Mouse (Mus musculus) stomach, embryonic 16.5 days (tissue): ENCODE measurements at regions not wholly inside any gene's neighbourhood (a gene's known extent, or its start where the extent isn't known, plus 50 kb on each side); places are given as distances from the start of the nearest gene placed in this dataset.

Source experiments
- ATAC-seq: fragments of 200-750 bp; cut with Nextera tagmentation; 2 replicates; pipeline ENCODE4 v1.8.0; 2017; ENCODE audit warnings: moderate number of reproducible peaks, moderate TSS enrichment; ENCODE audit not compliant: insufficient read depth, low FRiP score
- H3K27ac ChIP-seq: fragments of 300-500 bp; sonication (generic); 2 replicates; pipeline ENCODE4 v1.5.1; 2014; ENCODE audit warnings: low read length
- H3K27me3 ChIP-seq: fragments of 300-500 bp; sonication (generic); 2 replicates; pipeline ENCODE4 v1.6.1; 2014; ENCODE audit warnings: low read length, control low read depth, mixed read lengths; ENCODE audit not compliant: control insufficient read depth, insufficient read depth
- H3K36me3 ChIP-seq: fragments of 300-500 bp; sonication (generic); 2 replicates; pipeline ENCODE4 v1.6.1; 2014; ENCODE audit warnings: low read length; ENCODE audit not compliant: control insufficient read depth, insufficient read depth
- H3K4me1 ChIP-seq: fragments of 300-500 bp; sonication (generic); 2 replicates; pipeline ENCODE4 v1.6.1; 2014; ENCODE audit warnings: low read length, control low read depth, mixed read lengths; ENCODE audit not compliant: control insufficient read depth, insufficient read depth
- H3K4me2 ChIP-seq: fragments of 300-500 bp; sonication (generic); 2 replicates; pipeline ENCODE4 v1.6.1; 2014; ENCODE audit warnings: low read depth, low read length, mixed read lengths
- H3K4me3 ChIP-seq: fragments of 300-500 bp; sonication (generic); replicated peaks from 2 replicates; pipeline ENCODE4 v1.5.1; 2014; ENCODE audit warnings: mild to moderate bottlenecking, low read length
- H3K9ac ChIP-seq: fragments of 300-500 bp; sonication (generic); 2 replicates; pipeline ENCODE4 v1.6.1; 2014; ENCODE audit warnings: low read length
- H3K9me3 ChIP-seq: fragments of 300-500 bp; sonication (generic); replicated peaks from 2 replicates; pipeline ENCODE4 v1.6.1; 2016; ENCODE audit warnings: low read length, control low read depth; ENCODE audit not compliant: control insufficient read depth
- WGBS: fragments of 180-500 bp; shearing (Covaris S2); extraction: QIAGEN DNeasy Blood & Tissue Kit; methylation state at CpG from one replicate; pipeline ENCODE4 v1.1.7; 2014; 5-methylcytosine and 5-hydroxymethylcytosine counted together

- no peak overlapping the region for H3K4me2 ChIP-seq
- no peaks in the 10 kb centered on the region for H3K27me3 ChIP-seq
- H3K9me3 ChIP-seq: no peaks in the 10 kb centered on the region
- H3K4me1 ChIP-seq: no peaks in the 10 kb centered on the region
- H3K36me3 ChIP-seq: no peaks in the 10 kb centered on the region
- no peak overlapping the region for H3K4me3 ChIP-seq
- 80% methylated on average over 4 of the region's 4 CpGs for WGBS
- no peak overlapping the region for H3K9ac ChIP-seq
- H3K27ac ChIP-seq: no peak overlapping the region
- no peak for ATAC-seq
These were observed 223.5 kb upstream of the Klhl29 start for GRCm38 (mm10) chr12:5598961-5599360.

- WGBS: 41% methylated on average over 6 of the region's 6 CpGs
- Histone ChIP-seq H3K27me3 (no peaks in the 10 kb centered on the region), H3K4me3 (no peak overlapping the region), H3K4me2 (no peak overlapping the region), H3K36me3 (no peaks in the 10 kb centered on the region), H3K9ac (no peak overlapping the region), H3K27ac (no peak overlapping the region), H3K4me1 (no peaks in the 10 kb centered on the region), H3K9me3 (no peaks in the 10 kb centered on the region)
- no peak for ATAC-seq
These were observed 197.3 kb upstream of the Klhl29 start for GRCm38 (mm10) chr12:5572831-5573230.

- no peaks in the 10 kb centered on the region for H3K27me3 ChIP-seq
- H3K4me3 ChIP-seq: no peak overlapping the region
- no peaks in the 10 kb centered on the region for H3K9me3 ChIP-seq
- H3K4me2 ChIP-seq: no peak overlapping the region
- WGBS: 85% methylated on average over 5 of the region's 5 CpGs
- H3K36me3 ChIP-seq: no peaks in the 10 kb centered on the region
- ATAC-seq: no peak
- H3K27ac ChIP-seq: no peak overlapping the region
- no peak overlapping the region for H3K9ac ChIP-seq
- no peaks in the 10 kb centered on the region for H3K4me1 ChIP-seq
These were observed 193.5 kb upstream of the Klhl29 start for GRCm38 (mm10) chr12:5568941-5569340.

GRCm38 (mm10) chr12:5566231-5566630 lies 190.7 kb upstream of the Klhl29 start:
- Histone ChIP-seq H3K9me3 (no peaks in the 10 kb centered on the region), H3K4me2 (no peak overlapping the region), H3K4me1 (no peaks in the 10 kb centered on the region), H3K36me3 (no peaks in the 10 kb centered on the region), H3K27ac (no peak overlapping the region), H3K27me3 (no peaks in the 10 kb centered on the region), H3K4me3 (no peak overlapping the region), H3K9ac (no peak overlapping the region)
- 31% methylated on average over 2 of the region's 2 CpGs for WGBS
- no peak for ATAC-seq

GRCm38 (mm10) chr12:5552607-5553006 lies 177.1 kb upstream of the Klhl29 start:
- WGBS: 63% methylated on average over 4 of the region's 4 CpGs
- H3K4me3 ChIP-seq: no peak overlapping the region
- no peaks in the 10 kb centered on the region for H3K4me1 ChIP-seq
- H3K27ac ChIP-seq: no peak overlapping the region
- no peaks in the 10 kb centered on the region for H3K36me3 ChIP-seq
- no peaks in the 10 kb centered on the region for H3K27me3 ChIP-seq
- H3K9me3 ChIP-seq: no peaks in the 10 kb centered on the region
- no peak overlapping the region for H3K9ac ChIP-seq
- H3K4me2 ChIP-seq: no peak overlapping the region
- no peak for ATAC-seq

GRCm38 (mm10) chr12:5551901-5552300 lies 176.4 kb upstream of the Klhl29 start:
- Histone ChIP-seq H3K9me3 (no peaks in the 10 kb centered on the region), H3K9ac (no peak overlapping the region), H3K27me3 (no peaks in the 10 kb centered on the region), H3K27ac (no peak overlapping the region), H3K4me2 (no peak overlapping the region), H3K4me3 (no peak overlapping the region), H3K4me1 (no peaks in the 10 kb centered on the region), H3K36me3 (no peaks in the 10 kb centered on the region)
- 61% methylated on average over 2 of the region's 2 CpGs for WGBS
- no peak for ATAC-seq

- H3K36me3 ChIP-seq: no peaks in the 10 kb centered on the region
- no peak overlapping the region for H3K9ac ChIP-seq
- no peak overlapping the region for H3K4me2 ChIP-seq
- H3K27me3 ChIP-seq: no peaks in the 10 kb centered on the region
- ATAC-seq: no peak
- H3K9me3 ChIP-seq: no peaks in the 10 kb centered on the region
- 50% methylated on average over 7 of the region's 7 CpGs for WGBS
- no peak overlapping the region for H3K4me3 ChIP-seq
- no peak overlapping the region for H3K27ac ChIP-seq
- H3K4me1 ChIP-seq: no peaks in the 10 kb centered on the region
These were observed 174.3 kb upstream of the Klhl29 start for GRCm38 (mm10) chr12:5549796-5550195.

- Histone ChIP-seq H3K4me2 (no peak overlapping the region), H3K27ac (no peak overlapping the region), H3K4me1 (no peaks in the 10 kb centered on the region), H3K9me3 (no peaks in the 10 kb centered on the region), H3K36me3 (no peaks in the 10 kb centered on the region), H3K9ac (no peak overlapping the region), H3K4me3 (no peak overlapping the region), H3K27me3 (no peaks in the 10 kb centered on the region)
- no peak for ATAC-seq
- WGBS: 68% methylated on average over 5 of the region's 5 CpGs
These were observed 172.2 kb upstream of the Klhl29 start for GRCm38 (mm10) chr12:5547698-5548097.

- no peak overlapping the region for H3K9ac ChIP-seq
- no peaks in the 10 kb centered on the region for H3K4me1 ChIP-seq
- H3K9me3 ChIP-seq: no peaks in the 10 kb centered on the region
- H3K27ac ChIP-seq: no peak overlapping the region
- no peaks in the 10 kb centered on the region for H3K36me3 ChIP-seq
- H3K4me3 ChIP-seq: no peak overlapping the region
- H3K27me3 ChIP-seq: no peaks in the 10 kb centered on the region
- H3K4me2 ChIP-seq: no peak overlapping the region
- no peak for ATAC-seq
These were observed 167.2 kb upstream of the Klhl29 start for GRCm38 (mm10) chr12:5542701-5543100.

- no peaks in the 10 kb centered on the region for H3K27me3 ChIP-seq
These were observed 120.8 kb upstream of the Klhl29 start for GRCm38 (mm10) chr12:5496299-5496698.

More at GRCm38 (mm10) chr12:5496299-5496698, 120.8 kb upstream of the Klhl29 start:
- 69% methylated on average over 4 of the region's 4 CpGs for WGBS
- H3K4me1 ChIP-seq: peaks cover 7% of the 10 kb centered on the region; the same call in 1 of the 2 replicates
- no peak overlapping the region for H3K4me2 ChIP-seq
- no peak overlapping the region for H3K9ac ChIP-seq
- no peaks in the 10 kb centered on the region for H3K36me3 ChIP-seq
- H3K27ac ChIP-seq: no peak overlapping the region
- ATAC-seq: no peak
- H3K9me3 ChIP-seq: no peaks in the 10 kb centered on the region
- no peak overlapping the region for H3K4me3 ChIP-seq
